Mouse (Mus musculus) thymus, adult 18-20 months (tissue): Measurements from ENCODE around the gene Ssh2.
"Not testable (repeated sequence)": the region's sequence is repeated elsewhere in the genome, so short reads cannot be mapped to it uniquely, and the experiment has no call there.

Source experiments
- DNase-seq, 2 experiments: peaks; one replicate each; pipeline ENCODE4 v3.0.0; 2022; ENCODE audit warnings: mixed read lengths in 2 of 2

Ssh2 gene

DNA sequence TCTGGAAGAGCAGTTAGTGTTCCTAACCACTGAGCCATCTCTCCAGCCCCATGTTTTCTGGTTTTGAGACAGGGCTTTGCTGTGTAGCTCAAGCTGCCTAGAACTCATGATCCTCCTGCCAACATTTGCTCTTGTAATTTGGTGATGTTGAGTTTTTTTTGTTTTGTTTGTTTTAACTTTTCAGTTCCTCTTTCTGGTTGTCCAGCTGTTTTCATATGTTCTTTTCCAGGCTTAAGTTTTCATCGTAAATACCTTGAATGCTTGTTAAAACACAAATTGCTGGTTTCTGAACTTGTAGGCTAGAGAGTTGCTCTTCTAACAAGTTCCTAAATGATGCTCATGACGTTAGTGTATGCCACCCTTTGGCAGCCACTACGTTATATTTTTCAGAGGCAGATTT lies 139.0 kb downstream of the Ssh2 start:
- no peak for DNase-seq

DNA sequence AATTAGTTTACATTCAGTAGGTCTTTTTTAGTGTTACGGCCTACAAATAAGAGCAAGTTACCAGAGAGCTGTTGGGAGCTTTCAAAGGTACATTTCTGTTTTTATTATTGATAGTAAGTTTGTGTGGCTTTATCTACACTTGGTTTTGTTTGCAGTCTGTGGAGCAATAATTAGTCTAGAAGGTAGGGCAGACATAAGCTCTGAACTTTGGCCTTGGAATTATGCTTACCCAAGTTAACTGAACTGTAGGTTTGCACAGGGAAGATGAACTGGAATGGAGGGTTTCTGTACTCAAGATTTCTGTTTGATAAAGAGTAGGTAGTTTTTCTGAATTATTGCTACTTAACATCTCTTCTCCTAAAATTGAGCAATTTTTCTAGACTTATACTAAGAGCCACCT lies 141.8 kb downstream of the Ssh2 start:
- DNase-seq = no peak

DNA sequence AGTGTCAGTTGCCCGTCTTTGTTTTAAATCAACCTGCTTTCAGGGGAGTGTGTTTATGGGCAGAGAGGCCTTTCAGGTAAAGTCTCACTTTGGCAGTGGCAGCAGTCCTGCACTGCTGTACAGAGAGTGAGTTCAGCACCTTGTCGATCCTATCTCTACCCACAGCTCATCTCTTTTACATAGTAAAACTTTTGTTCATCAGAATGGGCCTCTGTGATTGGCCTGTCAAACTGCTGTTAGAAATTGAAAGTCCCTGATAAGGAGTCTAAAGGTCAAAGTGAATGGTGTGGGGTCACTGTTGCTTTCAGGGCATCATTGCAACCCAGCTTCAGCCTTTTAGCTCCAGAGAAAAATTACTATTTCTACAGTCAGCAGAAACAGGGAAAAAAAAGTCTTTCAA lies 147.4 kb downstream of the Ssh2 start:
- no peak for DNase-seq

DNA sequence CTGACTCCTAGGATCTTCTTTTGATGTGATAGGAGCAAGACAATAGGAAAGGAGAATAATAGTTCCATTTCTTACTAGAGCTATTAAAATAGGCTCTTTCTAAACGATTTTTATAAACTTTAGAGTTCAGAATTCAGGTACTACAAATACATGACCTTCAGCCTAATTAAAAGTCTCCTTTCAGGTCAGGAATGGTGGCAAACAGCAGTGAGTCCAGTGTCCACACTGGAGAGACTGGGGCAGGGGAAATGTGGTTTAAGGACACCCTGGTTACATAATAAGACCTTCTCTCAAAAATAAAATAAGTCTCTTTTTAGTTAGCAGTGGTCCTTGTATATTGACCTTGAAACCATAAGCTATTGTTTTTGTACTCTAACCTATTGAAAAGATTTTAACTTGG lies 148.3 kb downstream of the Ssh2 start:
- no peak for DNase-seq

DNA sequence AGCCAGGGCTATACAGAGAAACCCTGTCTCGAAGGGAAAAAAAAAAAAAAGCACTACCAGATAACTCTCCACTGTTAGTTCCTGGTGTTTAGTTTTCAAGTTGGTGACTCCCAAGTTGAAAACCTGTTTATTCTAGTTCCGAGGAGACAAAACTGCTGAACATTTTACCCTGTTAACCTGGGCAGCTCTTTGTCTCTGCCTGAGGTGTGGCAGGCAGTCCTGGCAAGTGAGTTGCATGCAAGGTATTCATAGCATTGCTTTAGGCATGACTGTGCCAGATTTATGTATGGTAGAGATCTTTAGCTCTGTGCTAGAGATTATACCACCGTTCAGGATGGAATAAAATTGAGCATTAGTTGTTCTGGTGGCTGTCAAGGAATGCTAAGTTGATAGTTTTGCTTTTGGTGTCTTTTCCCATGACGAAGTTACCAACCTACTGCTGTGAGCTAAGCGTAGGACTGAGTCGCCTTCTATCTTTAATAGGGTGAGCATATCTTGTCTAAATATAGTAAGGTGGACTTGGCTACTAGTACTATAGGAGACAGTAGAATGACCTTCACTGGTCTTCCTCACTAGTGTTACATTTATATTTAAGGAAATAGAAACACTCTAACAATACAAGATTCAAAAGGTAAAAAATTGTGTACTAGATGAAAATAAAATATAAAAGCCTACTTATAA lies 149.8 kb downstream of the Ssh2 start:
- no peak for DNase-seq

DNA sequence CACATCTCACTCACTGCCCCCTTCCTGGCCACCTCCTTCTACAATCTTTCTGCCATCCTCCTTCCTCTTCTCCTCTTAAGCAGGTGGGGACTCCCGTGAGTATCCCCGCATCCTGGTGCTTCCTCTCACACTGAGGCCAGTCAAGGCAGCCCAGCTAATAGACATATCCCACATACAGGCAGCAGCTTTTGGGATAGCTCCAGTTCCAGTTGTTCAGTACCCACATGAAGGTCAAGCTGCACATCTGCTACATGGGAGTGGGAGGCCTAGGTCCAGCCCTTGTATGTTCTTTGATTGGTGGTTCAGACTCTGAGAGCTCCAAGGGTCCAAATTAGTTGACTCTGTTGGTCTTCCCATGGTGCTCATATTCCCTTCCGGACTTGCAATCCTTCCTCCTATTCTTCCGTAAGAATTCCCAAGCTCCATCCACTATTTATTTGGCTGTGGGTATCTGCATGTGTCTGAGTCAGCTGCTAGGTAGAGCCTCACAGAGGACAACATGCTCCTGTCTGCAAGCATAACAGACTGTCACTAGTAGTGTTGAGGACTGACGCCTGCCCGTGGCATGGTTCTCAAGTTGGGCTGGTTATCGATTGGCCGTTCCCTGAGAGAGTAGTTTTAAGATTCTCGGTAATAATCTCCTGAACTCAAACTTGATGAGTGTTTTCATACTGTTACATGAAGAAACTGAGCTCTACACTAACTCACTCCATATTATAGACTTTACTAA lies 151.6 kb downstream of the Ssh2 start:
- DNase-seq = no peak

DNA sequence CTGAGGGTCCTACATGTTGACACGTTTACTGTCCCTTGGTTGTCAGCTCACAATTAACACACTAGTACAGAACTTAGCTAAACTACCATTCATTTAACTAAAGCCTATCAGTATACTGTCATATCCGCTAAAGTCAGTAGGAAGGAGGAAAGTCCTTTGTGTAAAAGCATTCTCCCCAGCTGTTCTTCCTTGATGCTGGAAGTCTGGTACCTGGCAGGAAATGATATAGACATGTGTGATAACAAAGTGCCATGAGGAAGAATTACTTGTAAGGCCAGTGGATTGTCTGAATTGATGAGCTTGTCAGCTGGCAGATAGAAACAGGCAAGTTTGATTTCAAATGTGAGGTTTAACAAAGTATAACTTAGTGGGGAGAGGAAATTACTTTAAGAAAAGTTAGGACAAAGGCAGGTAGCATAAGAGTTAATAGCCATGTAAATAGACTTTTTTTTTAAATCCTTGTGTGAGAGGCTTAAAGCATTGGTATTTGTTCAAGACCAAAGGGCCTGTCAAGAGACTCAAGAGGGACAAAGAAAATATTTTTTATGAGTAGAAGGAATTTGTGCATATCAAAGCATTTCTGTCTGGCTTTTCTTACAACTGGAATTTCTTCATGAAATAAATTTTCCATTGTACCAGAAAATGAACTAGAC lies 153.2 kb downstream of the Ssh2 start:
- DNase-seq = no peak

DNA sequence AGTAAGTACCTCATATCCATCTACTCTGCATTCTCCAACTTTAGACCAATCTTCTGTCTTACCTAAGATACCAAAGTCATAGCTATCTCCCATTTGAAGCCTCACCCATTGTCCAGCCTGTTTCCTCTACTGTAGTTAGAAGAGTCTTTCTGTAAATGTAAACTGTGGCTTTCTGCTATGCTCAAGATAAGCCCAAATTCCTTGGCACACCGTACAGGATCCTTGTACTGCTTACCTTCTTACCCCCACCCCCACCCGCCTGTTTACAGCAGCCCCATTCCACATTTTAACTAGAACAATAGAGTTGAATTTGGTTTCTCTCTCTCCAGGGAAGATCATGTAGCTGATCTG lies 153.7 kb downstream of the Ssh2 start:
- DNase-seq = no peak

DNA sequence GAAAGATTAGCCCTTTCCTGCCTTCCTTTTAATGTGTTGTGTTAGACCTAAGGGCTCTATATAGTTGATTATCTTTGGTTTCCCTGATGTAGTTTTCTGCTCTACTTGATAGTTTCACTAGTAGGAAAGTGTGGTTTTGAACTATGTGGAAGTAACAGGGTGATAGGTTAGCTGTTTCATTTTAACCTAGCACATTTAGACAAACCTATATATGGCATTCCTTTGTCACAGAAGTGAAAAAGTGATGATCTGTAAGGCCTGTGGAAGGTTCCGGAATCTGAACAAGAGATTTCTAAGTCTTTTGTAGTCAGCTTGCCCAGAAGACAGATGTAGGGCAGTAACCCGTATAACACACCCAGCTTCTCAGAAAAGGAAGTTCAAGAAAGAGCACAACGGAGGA lies 155.0 kb downstream of the Ssh2 start:
- no peak for DNase-seq

DNA sequence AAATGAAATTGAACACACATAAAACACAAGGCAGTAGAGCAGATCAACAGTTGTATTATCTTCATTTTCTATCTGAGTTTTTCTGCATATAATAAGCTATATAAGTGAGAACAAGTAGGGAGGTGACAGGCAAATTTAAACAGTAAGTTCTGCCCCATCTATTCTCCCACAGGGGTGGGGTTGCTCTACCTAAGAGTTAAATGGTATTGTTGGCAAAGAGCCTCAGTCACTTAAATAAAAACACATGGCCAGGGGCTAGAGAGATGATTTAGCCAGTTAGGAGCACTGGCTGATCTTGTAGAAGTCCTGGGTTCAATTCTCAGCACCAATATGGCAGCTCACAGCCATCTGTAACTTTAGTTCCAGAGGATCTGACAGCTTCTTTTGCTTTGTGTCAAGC lies 155.6 kb downstream of the Ssh2 start:
- no peak for DNase-seq

DNA sequence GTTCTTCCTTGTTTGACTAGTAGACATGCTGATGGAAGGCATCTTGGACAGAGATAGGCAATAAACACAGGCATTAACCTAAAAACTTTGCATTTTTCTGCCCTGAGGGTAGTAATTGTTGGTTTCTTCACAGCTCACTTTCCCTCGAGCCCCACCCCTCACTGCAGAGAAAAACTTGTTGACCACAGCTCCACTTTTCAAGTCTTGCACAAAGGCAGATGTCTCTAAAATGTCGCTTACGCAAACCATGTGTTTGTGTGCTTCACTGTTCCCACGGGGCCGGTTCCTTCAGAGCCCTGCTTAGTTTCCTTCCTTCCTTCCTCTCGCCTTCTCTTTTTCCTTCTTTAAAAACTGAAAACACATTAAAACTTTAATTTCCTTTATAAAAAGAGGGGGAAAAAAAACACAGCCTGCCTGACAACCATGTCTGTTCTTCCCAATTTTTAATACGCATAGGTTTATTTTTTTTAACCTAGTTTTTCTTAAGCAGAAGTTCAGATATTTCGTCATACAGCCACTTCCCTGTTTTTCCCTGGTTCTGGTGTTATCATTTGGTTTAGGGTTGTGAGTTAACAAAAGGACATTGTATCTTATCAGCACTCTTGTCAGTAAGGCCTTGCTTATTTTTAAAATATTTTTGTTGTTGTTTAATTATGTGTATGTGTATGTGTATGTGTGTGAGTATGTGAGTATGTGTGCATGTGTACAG lies 156.3 kb downstream of the Ssh2 start:
- peak; percentile 30 to 46 for DNase-seq

DNA sequence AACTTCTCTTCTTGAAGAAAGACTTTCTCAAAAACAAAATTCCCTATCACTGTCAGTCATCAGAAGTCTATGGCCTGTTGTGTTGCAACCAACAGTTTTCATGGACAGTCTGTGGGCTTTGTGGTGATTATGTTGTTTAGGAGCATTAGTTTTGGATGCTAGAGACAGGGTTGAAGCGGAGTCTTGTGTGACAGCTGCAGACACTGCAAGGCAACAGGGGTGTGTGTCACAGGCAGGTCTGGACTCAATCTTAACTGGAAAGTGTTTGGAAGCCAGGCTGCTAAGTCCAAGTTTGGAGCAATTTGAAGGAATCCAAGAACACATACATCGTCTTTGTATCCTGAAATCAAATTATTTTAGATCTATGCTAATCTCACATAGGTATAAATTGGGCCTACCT lies 162.5 kb downstream of the Ssh2 start:
- DNase-seq = no peak

DNA sequence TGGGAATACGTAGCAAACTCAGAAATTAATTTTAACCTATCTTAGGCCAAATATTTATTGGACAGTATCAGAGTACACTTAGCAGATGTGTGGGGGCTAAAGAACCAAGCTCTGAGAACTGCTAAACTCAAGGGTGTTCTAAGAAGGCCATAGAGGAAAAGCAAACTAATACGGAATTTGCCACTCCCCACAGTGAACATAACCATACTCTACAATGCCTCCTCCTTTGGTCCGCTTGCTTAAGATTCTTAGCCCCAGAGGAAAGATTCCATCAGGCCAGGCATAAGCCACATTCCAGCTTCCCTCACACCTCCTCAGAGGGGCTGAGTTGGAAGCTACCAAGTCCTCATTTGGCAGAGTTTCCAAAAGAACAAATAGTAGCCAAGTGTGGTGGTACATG lies 165.1 kb downstream of the Ssh2 start:
- DNase-seq = no peak

DNA sequence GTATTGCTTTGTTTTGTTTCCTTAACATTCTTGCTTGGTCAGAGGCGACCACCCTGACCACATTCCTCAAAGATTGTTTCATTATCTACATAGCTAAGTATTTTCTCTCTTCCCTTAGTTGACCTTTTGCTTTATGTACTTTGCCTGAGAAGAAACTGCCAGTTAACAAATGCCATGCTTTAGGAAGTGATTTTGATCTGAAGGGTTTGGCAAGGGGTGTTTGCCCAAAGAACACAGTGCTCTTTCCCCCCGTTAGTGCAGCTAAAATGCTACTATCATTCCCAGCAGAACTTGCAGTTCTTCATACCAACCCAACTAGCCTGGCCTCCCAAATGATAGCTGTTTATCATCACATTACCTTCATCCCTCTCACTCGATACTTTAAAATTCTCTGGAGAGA lies 168.1 kb downstream of the Ssh2 start:
- DNase-seq = no peak

DNA sequence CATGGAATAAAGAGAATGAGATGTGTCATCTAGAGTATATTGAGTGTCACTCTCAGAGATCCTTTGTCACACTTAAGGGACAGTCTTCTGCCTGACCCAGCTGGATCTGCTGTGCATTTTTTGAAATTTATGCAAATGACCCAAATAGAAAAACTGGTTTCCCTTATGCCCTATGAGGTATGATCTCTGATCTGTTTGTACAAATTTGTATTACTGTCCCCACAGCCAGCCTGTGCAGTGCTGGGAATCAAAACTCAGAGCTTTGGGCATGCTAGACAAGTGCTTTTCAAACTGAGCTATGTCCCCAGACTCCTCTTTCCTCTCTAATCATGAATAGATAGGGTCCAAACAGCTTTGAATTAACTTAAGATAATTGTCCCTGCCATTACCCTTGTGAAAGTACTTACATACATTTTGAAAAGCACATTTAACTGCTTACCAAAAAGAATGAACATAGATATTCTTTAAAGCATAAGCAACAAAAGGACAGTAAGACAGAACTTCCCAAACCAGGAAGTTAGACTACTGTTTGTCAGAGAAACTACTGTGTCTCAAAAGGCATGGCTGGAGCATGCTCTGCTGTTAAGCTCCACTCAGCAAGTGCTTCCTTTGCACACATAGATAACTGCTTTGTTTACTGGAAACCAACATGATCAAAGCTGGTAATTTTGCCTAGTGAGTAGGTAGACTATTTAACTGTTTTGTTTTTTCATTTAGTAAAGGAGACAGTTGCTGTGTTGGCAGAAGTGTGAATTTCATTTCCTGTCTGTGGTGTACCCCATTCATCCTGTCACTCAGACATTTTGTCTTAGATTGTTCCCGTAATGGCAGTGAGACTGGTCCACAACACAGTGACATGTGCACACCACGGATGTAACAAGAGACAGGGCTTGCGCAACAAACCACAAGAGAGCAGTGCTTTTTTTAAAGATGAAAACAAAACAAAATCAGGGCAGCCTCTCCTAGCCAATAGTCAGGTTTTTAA lies 169.9 kb downstream of the Ssh2 start:
- peak; percentile 21 to 67 for DNase-seq

DNA sequence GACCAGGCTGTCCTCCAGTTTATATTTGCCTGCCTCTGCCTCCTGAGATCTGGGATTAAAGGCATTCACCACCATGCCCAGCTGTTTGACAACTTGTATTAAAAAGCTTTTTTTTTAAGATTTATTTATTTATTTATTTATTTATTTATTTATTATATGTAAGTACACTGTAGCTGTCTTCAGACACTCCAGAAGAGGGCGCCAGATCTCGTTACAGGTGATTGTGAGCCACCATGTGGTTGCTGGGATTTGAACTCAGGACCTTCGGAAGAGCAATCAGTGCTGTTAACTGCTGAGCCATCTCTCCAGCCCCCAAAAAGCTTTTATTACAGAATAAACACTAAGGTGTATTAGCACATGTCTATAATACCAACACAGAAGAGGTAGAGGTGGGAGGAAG lies 172.1 kb downstream of the Ssh2 start:
- not testable (repeated sequence) for DNase-seq

DNA sequence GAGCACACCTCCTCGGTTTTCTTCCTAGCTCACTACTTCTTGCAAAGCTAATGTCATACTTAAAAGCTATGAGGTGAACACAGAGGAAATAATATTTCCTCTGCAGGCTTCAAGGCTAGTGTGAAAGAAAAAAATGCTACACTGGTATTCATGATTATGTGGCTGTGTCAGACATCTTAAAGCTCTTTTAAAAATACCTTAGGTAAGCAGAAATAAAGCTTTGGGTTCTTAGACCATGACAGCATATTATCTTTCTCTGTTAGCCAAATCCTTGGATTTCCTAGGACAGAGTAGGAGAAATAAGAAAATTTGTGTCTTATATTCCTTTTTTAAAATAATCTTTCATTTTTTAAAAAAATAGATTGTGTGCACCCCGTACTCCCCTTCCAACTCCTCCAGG lies 179.5 kb downstream of the Ssh2 start:
- no peak for DNase-seq

DNA sequence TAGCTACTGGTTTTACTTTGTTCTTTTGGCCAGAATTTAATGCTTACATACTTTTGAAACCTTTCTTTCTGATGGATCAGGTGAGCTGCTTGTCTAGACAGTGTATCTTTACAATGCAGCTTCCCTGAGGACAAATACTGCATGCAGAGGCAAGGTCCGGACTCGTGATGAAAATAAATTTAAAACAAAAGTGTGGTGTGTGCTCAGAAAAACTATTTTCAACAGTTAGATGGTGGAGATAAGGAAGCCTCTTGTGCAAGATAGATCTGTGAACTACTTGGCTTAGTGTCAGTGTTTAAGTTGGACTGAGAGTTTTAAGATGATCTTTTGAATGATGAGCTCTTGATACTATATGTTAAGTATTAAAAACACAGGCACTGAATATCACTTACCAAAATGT lies 186.4 kb downstream of the Ssh2 start:
- DNase-seq = no peak

DNA sequence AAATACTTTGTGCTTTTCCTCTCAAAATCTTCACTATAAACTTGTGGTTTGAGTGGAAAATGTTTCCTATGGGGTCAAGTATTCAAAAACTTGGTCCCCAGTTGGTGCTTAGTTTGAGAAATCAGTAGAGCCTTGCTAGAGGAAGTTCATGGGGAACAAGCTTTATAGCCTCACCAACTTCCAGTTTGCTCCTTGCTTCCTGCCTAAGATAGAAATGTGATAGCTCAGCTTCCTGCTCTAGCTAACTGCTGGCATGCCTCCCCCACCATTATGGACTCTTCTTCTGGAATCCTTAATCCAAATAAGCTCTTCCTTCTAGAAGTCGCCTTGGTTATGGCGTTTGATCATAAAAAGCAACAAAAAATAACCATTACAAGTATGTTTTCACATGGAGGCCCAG lies 190.2 kb downstream of the Ssh2 start:
- no peak for DNase-seq

DNA sequence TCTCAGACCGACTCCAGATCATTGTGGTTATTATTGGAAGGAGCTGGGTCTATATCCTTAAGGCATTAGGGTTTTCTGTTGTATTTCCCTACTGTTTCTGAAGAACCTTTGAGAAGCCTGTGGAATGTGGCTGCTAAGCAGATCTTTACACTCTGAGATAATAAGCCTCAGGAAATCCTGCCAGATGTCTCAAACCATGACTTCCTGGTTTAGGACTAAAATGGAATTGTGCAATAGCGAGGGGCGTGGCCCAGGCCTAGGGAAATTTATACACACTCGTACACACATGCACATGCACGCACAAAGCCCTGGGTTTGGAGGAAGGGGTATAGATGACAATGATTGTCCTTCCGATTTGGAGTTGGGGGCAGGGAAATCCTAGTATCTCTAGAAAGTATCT lies 193.8 kb downstream of the Ssh2 start:
- no peak for DNase-seq

DNA sequence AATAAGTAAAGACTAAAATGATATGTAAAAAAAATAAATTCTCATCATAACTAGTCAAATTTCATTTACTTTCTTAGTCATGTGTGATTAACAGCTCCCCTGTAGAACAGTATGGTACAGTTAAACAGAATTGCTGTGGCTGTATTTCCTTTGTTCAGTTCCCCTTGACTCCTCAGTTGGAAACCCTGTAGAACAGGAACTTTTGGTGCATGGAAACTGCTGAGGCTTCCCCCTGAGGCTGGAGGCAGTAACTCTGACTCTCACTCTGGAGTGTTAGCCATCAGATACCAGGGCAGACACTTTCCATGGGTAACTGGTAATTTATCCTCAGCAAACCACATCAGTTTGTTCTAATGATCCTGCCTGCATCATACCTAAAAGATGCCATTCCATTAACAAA lies 195.2 kb downstream of the Ssh2 start:
- DNase-seq = no peak

DNA sequence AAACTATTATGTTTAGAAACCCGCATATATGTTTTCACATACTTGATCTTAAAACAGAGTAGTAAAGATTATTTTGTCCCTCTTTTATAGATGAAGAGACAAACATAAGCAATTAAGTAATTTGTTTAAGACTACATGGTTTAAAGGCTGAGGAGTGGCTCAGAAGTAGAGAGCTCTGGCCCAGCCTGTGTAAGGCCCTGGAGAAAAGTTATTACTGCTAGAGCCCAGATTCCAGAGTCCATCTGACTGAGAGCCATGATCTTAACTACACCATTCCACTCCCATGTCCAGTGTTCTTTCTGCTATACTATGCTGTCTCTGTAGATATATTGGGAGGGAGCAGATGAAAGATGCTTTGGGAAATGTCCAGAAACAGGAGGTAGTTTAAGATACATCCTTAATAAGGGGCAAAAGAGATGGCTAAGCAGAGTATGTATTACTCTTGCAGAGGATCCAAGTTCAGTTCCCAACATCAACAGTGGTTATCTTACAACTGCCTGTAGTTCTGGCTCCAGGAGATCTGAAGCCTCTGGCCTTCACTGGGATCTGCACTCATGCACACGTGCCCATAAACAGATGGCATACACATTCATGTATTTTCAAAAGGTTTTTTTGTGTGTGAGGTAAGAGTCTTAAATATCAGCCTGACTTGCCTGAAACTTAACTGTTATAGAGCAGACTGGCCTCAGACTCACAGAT lies 198.2 kb downstream of the Ssh2 start:
- DNase-seq = no peak
